Mouse (Mus musculus) liver, embryonic 14 days (tissue): ENCODE data around the gene Cfap126. TPM values are rescaled to one million over a fixed set of nuclear protein-coding genes. Genes with fewer than 3 reads are reported as not detected.

ENCODE experiments used
- polyA plus RNA-seq: library from polyadenylated mRNA; depleted of rRNA; stranded (reverse); fragments of >200 nt; gene quantifications from 2 replicates; pipeline ENCODE4 v1.2.3, GENCODE M21; 2012; rRNA removed

The Cfap126 gene
- 2.0 and 2.2 TPM in 2 replicates for polyA plus RNA-seq

DNA sequence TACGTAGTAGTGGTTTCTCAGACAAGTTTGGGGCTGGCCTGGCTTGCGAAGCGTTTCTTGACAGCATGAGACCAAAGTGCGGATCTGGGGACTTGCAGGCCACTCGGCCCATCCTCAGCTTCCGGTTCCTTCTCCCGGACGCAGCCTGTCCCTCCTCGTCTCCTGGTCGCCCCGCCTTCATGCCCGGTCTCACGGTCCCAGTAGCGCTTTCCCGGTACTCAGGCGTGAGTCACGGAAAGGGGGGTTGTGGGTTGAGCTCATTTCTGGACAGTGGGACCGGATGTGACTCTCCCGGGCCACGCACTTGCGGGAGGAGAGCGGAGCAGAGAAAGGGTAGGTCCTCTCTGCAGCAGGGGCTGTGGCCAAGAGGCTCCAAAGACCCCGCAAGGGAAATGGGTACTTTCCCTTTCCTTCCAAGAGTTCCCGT is at the start of gene Cfap126:
Gene Cfap126, plus strand, starts transcription at position 46 of the 427 bp plus-strand sequence.

DNA sequence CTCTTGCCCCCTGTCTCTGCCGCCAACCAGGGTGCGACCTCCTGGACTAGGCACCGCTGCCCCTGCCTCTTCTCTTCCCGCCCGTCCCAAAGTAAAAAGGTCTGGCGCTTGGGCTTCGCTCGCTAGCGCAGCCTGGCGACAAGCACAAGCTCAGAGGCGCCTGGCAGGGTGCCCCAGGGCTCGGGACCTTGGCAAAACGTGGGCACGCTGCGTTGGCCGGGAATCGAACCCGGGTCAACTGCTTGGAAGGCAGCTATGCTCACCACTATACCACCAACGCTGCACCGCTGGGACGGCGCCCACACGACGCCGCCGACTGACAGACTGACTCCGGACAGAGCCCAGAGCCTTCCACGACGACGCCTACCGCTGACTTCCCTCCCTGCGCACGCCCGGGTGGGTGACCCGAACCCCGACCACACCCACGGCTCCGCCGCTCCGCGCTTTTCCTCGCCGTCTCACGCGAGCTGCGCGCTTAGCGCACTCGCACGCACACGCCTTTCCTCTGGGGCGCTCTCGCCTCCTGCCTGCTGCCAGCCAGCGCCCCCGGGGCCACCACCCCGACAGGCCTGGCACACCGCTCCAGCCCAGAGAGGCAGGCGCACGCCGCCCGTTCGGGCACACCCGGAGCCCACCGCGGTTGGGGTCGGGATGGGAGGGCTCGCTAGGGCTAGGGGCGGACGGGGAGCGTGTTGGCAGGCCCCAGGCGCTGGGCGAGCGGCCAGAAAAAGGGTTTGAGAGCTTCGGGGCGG is 49.1 kb upstream of the Cfap126 start, which contains the start of gene Fcgr3:
Gene Fcgr3, minus strand, starts transcription at position 445 of the 752 bp plus-strand sequence.

DNA sequence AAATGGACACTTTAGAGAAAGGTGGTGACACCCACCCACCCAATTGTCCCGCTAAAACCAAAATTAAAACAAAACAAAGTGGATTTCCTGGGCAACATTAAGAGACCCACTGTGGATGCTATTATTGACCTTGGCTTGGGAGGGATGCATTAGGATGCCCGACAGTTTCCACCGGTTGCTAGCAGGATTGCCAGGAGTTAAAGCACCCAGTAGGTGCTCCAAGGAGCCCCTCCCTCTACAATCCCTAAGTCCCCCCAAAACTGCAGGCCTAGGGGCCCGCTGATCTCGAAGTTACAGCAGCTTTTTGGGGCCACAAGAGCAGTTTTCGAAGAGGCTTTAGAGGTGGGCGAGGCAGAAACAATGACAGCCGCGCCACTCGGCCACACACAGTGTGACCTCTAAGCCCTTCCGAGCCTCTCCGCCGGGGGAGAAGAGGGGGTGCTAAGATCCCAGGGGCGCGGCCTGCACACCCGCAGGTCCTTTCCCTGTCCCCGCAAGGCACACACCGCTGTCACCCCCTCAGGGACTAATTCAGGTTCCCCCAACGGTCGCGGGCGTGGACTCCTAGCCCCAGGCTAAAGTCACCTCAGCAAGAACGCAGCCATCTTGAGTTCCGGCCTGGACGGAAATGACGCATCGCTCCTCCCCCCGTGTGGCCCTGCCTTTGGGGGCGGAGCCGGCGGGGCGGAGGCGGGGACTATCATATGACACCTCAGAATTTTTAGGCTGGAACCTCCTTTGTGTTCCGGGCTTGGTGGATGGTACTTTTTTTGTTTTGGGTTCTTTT is 36.4 kb downstream of the Cfap126 start, which contains the start of the genes Sdhc and Mpz:
Gene Sdhc, minus strand, starts transcription at position 630 of the 787 bp plus-strand sequence.
Gene Mpz, plus strand, starts transcription at position 738 of the 787 bp plus-strand sequence.

Other genes starting within 250 kb of the Cfap126 start
- 4.7 and 5.5 TPM in 2 replicates for gene Atf6, start 246.1 kb upstream of the Cfap126 start, polyA plus RNA-seq
- 0.33 and 0.44 TPM in 2 replicates for gene Gm26620, start 228.9 kb upstream of the Cfap126 start, polyA plus RNA-seq
- gene Dusp12, start 228.4 kb upstream of the Cfap126 start, polyA plus RNA-seq = 13.8 and 16.3 TPM in 2 replicates
- gene Fcrlb, start 201.0 kb upstream of the Cfap126 start, polyA plus RNA-seq = 0.03 and 0.09 TPM in 2 replicates
- 0.21 and 0.35 TPM in 2 replicates for gene Fcrla, start 186.3 kb upstream of the Cfap126 start, polyA plus RNA-seq
- 2.3 and 3.0 TPM in 2 replicates for gene Fcgr2b, start 137.4 kb upstream of the Cfap126 start, polyA plus RNA-seq
- 2.2 and 3.8 TPM in 2 replicates for gene Fcgr4, start 95.0 kb upstream of the Cfap126 start, polyA plus RNA-seq
- 14.0 and 18.2 TPM in 2 replicates for gene Fcgr3, start 49.0 kb upstream of the Cfap126 start, polyA plus RNA-seq
- 101 and 123 TPM in 2 replicates for gene Sdhc, start 36.7 kb downstream of the Cfap126 start, polyA plus RNA-seq
- 0.08 and 0.11 TPM in 2 replicates for gene Mpz, start 36.8 kb downstream of the Cfap126 start, polyA plus RNA-seq
- 1.0 and 1.1 TPM in 2 replicates for gene Pcp4l1, start 82.3 kb downstream of the Cfap126 start, polyA plus RNA-seq
- gene Nr1i3, start 100.1 kb downstream of the Cfap126 start, polyA plus RNA-seq = 0.59 and 0.90 TPM in 2 replicates
- 10.6 and 11.9 TPM in 2 replicates for gene Tomm40l, start 108.6 kb downstream of the Cfap126 start, polyA plus RNA-seq
- 2,548 and 2,817 TPM in 2 replicates for gene Apoa2, start 111.1 kb downstream of the Cfap126 start, polyA plus RNA-seq
- 41.9 and 56.5 TPM in 2 replicates for gene Fcer1g, start 120.4 kb downstream of the Cfap126 start, polyA plus RNA-seq
- gene Adamts4, start 136.5 kb downstream of the Cfap126 start, polyA plus RNA-seq = 0.18 and 0.24 TPM in 2 replicates
- 80.1 and 91.3 TPM in 2 replicates for gene Ndufs2, start 137.5 kb downstream of the Cfap126 start, polyA plus RNA-seq
- 12.0 and 15.2 TPM in 2 replicates for gene B4galt3, start 156.4 kb downstream of the Cfap126 start, polyA plus RNA-seq
- gene Ppox, start 167.3 kb downstream of the Cfap126 start, polyA plus RNA-seq = 138 and 165 TPM in 2 replicates
- 16.5 and 19.1 TPM in 2 replicates for gene Usp21, start 174.1 kb downstream of the Cfap126 start, polyA plus RNA-seq
- gene Ufc1, start 181.1 kb downstream of the Cfap126 start, polyA plus RNA-seq = 21.5 and 27.7 TPM in 2 replicates
- 15.6 and 18.6 TPM in 2 replicates for gene Dedd, start 215.2 kb downstream of the Cfap126 start, polyA plus RNA-seq
- gene Nit1, start 231.7 kb downstream of the Cfap126 start, polyA plus RNA-seq = 20.0 and 23.2 TPM in 2 replicates
- gene Pfdn2, start 231.8 kb downstream of the Cfap126 start, polyA plus RNA-seq = 41.8 and 44.2 TPM in 2 replicates
- gene Klhdc9, start 246.9 kb downstream of the Cfap126 start, polyA plus RNA-seq = 0.23 and 0.24 TPM in 2 replicates